Mouse (Mus musculus) neural tube, embryonic 14.5 days (tissue): ENCODE data around the gene H2al1b. TPM values are rescaled to one million over a fixed set of nuclear protein-coding genes. Genes with fewer than 3 reads are reported as not detected.
"Not testable (repeated sequence)": the region's sequence is repeated elsewhere in the genome, so short reads cannot be mapped to it uniquely, and the experiment has no call there.

ENCODE experiments used
- ATAC-seq: fragments of 200-750 bp; cut with Nextera tagmentation; 2 replicates; pipeline ENCODE4 v1.8.0; 2017; ENCODE audit warnings: low read depth, mild to moderate bottlenecking, moderate TSS enrichment, moderate library complexity
- H3K27ac ChIP-seq: fragments of 300-500 bp; sonication (generic); 2 replicates; pipeline ENCODE4 v1.5.1; 2014; ENCODE audit warnings: low read depth, mild to moderate bottlenecking, control low read depth, low read length, moderate library complexity, mixed read lengths
- H3K27me3 ChIP-seq: fragments of 300-500 bp; sonication (generic); 2 replicates; pipeline ENCODE4 v1.6.1; 2014; ENCODE audit warnings: low read length; ENCODE audit not compliant: control insufficient read depth, insufficient read depth
- H3K36me3 ChIP-seq: fragments of 300-500 bp; sonication (generic); 2 replicates; pipeline ENCODE4 v1.6.1; 2014; ENCODE audit warnings: low read length, mixed read lengths; ENCODE audit not compliant: control insufficient read depth, insufficient read depth
- H3K4me1 ChIP-seq: fragments of 300-500 bp; sonication (generic); 2 replicates; pipeline ENCODE4 v1.6.1; 2014; ENCODE audit warnings: low read length; ENCODE audit not compliant: control insufficient read depth, insufficient read depth
- H3K4me2 ChIP-seq: fragments of 300-500 bp; sonication (generic); 2 replicates; pipeline ENCODE4 v1.6.1; 2014; ENCODE audit warnings: mild to moderate bottlenecking, low read depth, low read length, control low read depth
- H3K4me3 ChIP-seq: fragments of 300-500 bp; sonication (generic); 2 replicates; pipeline ENCODE4 v1.5.1; 2014; ENCODE audit warnings: low read depth, low read length, control low read depth, mixed read lengths
- H3K9ac ChIP-seq: fragments of 300-500 bp; sonication (generic); replicated peaks from 2 replicates; pipeline ENCODE4 v1.6.1; 2014; ENCODE audit warnings: low read depth, mild to moderate bottlenecking, control low read depth, low read length, mixed read lengths
- H3K9me3 ChIP-seq: fragments of 300-500 bp; sonication (generic); 2 replicates; pipeline ENCODE4 v1.6.1; 2016; ENCODE audit warnings: low read length; ENCODE audit not compliant: control insufficient read depth
- WGBS: fragments of 180-500 bp; shearing (Covaris S2); extraction: QIAGEN DNeasy Blood & Tissue Kit; methylation state at CpG from one replicate; pipeline ENCODE4 v1.1.7; 2014; 5-methylcytosine and 5-hydroxymethylcytosine counted together
- polyA plus RNA-seq: library from polyadenylated mRNA; unstranded; fragments of >200 nt; fragmentation: Nextera tagmentation; extraction: Ambion mirVana; gene quantifications from 2 replicates; pipeline ENCODE4 v1.2.1, GENCODE M21; 2014

The H2al1b gene
- polyA plus RNA-seq, 1 experiment from 2014 or later = not detected

DNA sequence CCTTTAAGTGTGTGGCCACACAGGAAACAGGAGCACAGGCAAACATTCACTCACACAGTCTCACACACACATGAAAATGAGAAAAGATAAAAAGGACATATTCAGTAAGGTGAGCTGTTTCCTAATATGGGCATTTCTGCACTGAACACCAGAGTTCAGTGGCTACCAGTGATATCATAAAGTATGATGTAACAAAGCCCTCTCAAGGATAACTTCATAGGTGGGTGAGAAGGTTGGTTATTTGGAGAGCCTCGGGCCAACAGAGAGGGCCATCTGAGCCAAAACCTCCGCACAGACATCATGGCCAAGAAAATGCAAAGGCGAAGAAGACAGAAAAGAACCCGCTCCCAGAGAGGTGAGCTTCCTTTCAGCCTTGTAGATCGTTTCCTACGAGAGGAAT is 19.0 kb downstream of the H2al1b start, which contains the start of gene H2al1h:
TSS of gene H2al1h (plus strand) at position 301 of the 400 bp plus-strand sequence.
- not testable (repeated sequence) for H3K4me1 ChIP-seq, H3K36me3 ChIP-seq, H3K27me3 ChIP-seq, H3K4me2 ChIP-seq, ATAC-seq, H3K9me3 ChIP-seq, H3K27ac ChIP-seq, H3K9ac ChIP-seq, H3K4me3 ChIP-seq
- WGBS = no CpG with 5 or more reads among the region's 6 CpGs

DNA sequence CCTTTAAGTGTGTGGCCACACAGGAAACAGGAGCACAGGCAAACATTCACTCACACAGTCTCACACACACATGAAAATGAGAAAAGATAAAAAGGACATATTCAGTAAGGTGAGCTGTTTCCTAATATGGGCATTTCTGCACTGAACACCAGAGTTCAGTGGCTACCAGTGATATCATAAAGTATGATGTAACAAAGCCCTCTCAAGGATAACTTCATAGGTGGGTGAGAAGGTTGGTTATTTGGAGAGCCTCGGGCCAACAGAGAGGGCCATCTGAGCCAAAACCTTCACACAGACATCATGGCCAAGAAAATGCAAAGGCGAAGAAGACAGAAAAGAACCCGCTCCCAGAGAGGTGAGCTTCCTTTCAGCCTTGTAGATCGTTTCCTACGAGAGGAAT is 22.1 kb downstream of the H2al1b start, which contains the start of gene H2al1i:
TSS of gene H2al1i (plus strand) at position 301 of the 400 bp plus-strand sequence.
- not testable (repeated sequence) for H3K9me3 ChIP-seq, H3K27ac ChIP-seq, H3K9ac ChIP-seq, H3K4me3 ChIP-seq, ATAC-seq, H3K4me1 ChIP-seq, H3K27me3 ChIP-seq, H3K36me3 ChIP-seq, H3K4me2 ChIP-seq
- WGBS = 100% methylated on average over 2 of the region's 5 CpGs

DNA sequence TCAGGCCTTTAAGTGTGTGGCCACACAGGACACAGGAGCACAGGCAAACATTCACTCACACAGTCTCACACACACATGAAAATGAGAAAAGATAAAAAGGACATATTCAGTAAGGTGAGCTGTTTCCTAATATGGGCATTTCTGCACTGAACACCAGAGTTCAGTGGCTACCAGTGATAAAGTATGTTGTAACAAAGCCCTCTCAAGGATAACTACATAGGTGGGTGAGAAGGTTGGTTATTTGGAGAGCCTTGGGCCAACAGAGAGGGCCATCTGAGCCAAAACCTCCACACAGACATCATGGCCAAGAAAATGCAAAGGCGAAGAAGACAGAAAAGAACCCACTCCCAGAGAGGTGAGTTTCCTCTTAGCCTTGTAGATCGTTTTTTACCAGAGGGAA is 25.3 kb downstream of the H2al1b start, which contains the start of gene H2al1j:
TSS of gene H2al1j (plus strand) at position 301 of the 400 bp plus-strand sequence.
- not testable (repeated sequence) for H3K27ac ChIP-seq, H3K4me2 ChIP-seq, H3K9me3 ChIP-seq, H3K9ac ChIP-seq, H3K27me3 ChIP-seq, H3K4me3 ChIP-seq, H3K36me3 ChIP-seq, ATAC-seq, H3K4me1 ChIP-seq
- 95% methylated on average over 2 of the region's 2 CpGs for WGBS

DNA sequence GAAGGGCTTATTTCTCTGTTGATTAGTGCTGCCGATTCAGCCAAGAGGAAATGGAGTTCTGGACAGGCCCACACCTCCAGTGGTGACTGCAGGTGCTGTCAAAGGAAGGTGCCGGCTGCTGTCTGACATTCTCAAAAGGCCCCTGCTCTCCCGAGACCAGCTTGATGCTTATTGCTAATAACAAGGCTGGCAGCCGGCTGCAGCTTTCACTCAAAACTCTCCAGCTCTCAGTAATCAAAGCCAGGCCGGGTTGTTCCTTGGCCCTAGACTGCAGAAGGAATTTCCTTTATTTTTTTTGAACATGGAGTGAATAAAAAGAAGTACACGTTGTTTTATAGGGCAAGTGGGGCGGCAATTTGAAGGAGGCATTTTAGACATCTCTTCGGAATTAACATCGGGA is 43.5 kb downstream of the H2al1b start:
- WGBS = 60% methylated on average over 9 of the region's 9 CpGs
- no peak for ATAC-seq
- no peaks in the 10 kb centered on the region for H3K9me3 ChIP-seq
- H3K4me3 ChIP-seq = no peak overlapping the region
- no peak overlapping the region for H3K27ac ChIP-seq
- H3K9ac ChIP-seq = no peak overlapping the region
- H3K27me3 ChIP-seq = no peaks in the 10 kb centered on the region
- no peaks in the 10 kb centered on the region for H3K36me3 ChIP-seq
- H3K4me1 ChIP-seq = no peaks in the 10 kb centered on the region
- H3K4me2 ChIP-seq = no peak overlapping the region

DNA sequence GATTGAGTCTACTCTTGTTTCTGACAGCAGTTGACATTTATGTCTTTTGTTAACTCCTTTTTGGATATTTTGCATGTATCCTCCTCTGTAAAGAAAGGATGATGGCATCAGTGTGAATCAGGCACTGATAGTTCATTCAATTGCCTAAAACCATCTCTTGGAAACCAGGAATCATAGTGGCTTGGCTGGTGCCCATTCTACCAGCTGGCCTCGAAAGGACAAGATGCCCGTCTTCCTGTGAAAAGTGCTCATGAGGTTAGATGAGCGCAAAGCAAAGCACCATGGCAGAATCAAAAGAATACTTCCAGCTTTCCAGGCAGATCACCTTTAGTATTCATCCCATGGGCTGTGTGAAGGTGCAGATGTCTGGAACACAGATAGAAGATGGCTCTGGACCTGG is 44.5 kb downstream of the H2al1b start:
- no peak for ATAC-seq
- H3K4me1 ChIP-seq = no peaks in the 10 kb centered on the region
- WGBS = 92% methylated on average over 3 of the region's 3 CpGs

More for the DNA sequence above, 44.5 kb downstream of the H2al1b start:
- Histone ChIP-seq H3K4me3 (no peak overlapping the region), H3K36me3 (no peaks in the 10 kb centered on the region), H3K9ac (no peak overlapping the region), H3K27ac (no peak overlapping the region), H3K4me2 (no peak overlapping the region), H3K9me3 (no peaks in the 10 kb centered on the region), H3K27me3 (no peaks in the 10 kb centered on the region)

Other genes starting within 250 kb of the H2al1b start
- gene H2al1a, start 3.2 kb upstream of the H2al1b start, polyA plus RNA-seq = not detected in 2 replicates
- not detected in 2 replicates for gene H2al1c, start 3.2 kb downstream of the H2al1b start, polyA plus RNA-seq
- not detected in 2 replicates for gene H2al1d, start 6.4 kb downstream of the H2al1b start, polyA plus RNA-seq
- not detected in 2 replicates for gene H2al1e, start 9.5 kb downstream of the H2al1b start, polyA plus RNA-seq
- not detected in 2 replicates for gene H2al1f, start 12.7 kb downstream of the H2al1b start, polyA plus RNA-seq
- not detected in 2 replicates for gene H2al1g, start 15.8 kb downstream of the H2al1b start, polyA plus RNA-seq
- gene H2al1h, start 19.1 kb downstream of the H2al1b start, polyA plus RNA-seq = not detected in 2 replicates
- not detected in 2 replicates for gene H2al1i, start 22.2 kb downstream of the H2al1b start, polyA plus RNA-seq
- not detected in 2 replicates for gene H2al1j, start 25.4 kb downstream of the H2al1b start, polyA plus RNA-seq